Mouse (Mus musculus) embryonic fibroblast, embryonic 13.5 days (primary cell): ENCODE results near the gene Bnip1.

Experiments used
- CTCF ChIP-seq: IDR thresholded peaks from 2 replicates; pipeline ENCODE4 v1.5.1; 2011; ENCODE audit warnings: mild to moderate bottlenecking, control low read depth, low read length, moderate library complexity, borderline replicate concordance; ENCODE audit not compliant: insufficient read depth
- POLR2A ChIP-seq: IDR thresholded peaks from 2 replicates; pipeline ENCODE4 v1.6.1; 2011; ENCODE audit warnings: low read depth, mild to moderate bottlenecking, control low read depth, low read length, moderate library complexity

DNA sequence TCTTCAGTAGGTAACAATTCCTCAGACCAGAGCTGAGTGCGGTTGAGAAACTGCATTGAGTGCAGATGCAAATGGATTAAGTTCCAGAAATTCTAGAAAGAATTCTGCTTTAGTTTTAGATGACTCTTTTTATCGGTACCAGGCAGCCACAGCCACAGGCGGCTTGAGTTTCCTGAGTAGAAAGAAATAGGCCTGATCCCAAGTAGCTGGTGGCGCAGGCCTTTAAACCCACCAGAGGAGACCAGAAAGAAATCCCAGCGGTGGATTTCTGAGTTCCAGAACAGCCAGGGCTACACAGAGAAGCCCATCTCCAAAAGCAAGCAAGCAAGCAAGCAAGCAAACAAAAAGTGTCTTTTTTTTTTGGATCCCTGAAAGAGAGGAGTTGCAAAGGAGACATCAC, 55.5 kb downstream of the Bnip1 start:
- TF ChIP-seq CTCF (no peak), POLR2A (no peak)
